Mouse (Mus musculus) heart, postnatal 14 days (tissue): ENCODE measurements around the gene Evl. TPM values are rescaled to one million over a fixed set of nuclear protein-coding genes. Genes with fewer than 3 reads are reported as not detected.

Experiments
- DNase-seq, 2 experiments: peaks; one replicate each; pipeline ENCODE4 v3.0.0; 2021 to 2022
- intact Hi-C: fragments of 180-260 bp; cut with DNase I; formaldehyde crosslinking; loops from one replicate; pipeline ENCODE4 v1.15.1; 2025
- total RNA-seq, 2 experiments: library from RNA; stranded (reverse); gene quantifications; 2 replicates each; pipeline ENCODE4 v1.2.3; 2021

The Evl gene
- total RNA-seq, 2 experiments from 2014 or later: 76.2 to 76.8 TPM

DNA sequence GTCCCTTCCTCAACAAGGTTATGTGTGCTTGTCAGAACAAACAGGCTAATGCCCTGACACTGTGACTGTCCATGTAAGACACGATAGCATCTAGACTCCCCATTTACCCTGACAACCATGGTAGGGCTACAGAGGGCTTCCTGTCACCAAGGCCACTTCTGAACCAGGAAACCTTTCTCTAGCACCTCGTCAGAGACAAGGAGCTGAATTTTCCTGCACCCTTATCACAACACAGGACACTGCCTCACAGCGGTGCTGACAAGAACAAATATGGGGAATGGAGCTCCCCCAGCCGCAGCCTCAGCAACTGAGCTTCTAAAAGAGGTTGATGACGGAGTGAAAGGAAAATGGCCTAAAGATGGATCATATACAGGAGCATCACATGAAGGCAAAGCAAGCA lies 82.9 kb downstream of the Evl start:
- no peak for DNase-seq
- intact Hi-C loops: no loop called here

GRCm38 (mm10) chr12:108639126-108639525 lies 84.6 kb downstream of the Evl start:
- DNase-seq: no peak
- intact Hi-C loops: no loop called here

DNA sequence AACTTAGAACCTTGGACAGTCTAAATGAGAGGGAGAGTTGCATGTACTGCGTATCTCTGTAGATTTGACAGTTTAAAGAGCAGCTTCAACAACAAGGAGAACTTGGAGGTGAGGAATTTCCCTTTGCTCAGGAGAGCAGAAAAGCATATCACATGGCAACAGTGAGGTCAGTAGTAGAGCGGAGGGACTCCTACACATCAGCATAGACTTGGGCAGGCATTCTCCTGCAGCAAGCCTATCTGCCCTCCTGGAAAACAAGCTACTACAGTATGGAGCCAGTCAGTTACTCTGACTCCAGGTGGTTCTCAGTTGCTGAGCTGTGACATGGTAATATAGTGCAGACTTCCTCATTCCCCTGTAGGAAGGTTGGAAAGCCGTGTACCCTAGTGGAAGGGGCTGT lies 87.5 kb downstream of the Evl start:
- no peak for DNase-seq
- intact Hi-C loops: no loop called here

DNA sequence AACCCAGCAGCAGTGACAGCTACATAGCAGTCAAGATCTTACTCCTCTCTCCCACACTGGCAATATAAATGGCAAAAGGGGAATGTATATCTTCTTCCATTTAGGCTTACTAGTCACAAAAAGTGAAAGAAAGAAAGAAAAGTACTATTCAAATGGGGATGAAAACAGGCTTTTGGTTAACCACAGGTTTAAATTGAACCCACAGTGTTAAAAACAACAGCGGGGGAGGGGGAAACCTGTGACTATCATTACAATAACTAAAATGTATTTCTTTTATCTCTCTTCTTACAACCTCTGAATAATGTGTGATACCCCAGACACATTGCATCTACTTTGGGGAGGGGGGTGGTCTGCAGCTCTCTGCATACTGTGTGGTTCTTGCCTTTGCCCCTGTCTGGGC lies 91.7 kb downstream of the Evl start:
- DNase-seq: no peak
- intact Hi-C loops: no loop called here

GRCm38 (mm10) chr12:108647784-108648183 lies 93.3 kb downstream of the Evl start:
- DNase-seq: no peak
- intact Hi-C loops: no loop called here

GRCm38 (mm10) chr12:108651053-108651660 lies 96.6 kb downstream of the Evl start:
- peak; percentile 62 to 74 for DNase-seq
- intact Hi-C loops: no loop called here

DNA sequence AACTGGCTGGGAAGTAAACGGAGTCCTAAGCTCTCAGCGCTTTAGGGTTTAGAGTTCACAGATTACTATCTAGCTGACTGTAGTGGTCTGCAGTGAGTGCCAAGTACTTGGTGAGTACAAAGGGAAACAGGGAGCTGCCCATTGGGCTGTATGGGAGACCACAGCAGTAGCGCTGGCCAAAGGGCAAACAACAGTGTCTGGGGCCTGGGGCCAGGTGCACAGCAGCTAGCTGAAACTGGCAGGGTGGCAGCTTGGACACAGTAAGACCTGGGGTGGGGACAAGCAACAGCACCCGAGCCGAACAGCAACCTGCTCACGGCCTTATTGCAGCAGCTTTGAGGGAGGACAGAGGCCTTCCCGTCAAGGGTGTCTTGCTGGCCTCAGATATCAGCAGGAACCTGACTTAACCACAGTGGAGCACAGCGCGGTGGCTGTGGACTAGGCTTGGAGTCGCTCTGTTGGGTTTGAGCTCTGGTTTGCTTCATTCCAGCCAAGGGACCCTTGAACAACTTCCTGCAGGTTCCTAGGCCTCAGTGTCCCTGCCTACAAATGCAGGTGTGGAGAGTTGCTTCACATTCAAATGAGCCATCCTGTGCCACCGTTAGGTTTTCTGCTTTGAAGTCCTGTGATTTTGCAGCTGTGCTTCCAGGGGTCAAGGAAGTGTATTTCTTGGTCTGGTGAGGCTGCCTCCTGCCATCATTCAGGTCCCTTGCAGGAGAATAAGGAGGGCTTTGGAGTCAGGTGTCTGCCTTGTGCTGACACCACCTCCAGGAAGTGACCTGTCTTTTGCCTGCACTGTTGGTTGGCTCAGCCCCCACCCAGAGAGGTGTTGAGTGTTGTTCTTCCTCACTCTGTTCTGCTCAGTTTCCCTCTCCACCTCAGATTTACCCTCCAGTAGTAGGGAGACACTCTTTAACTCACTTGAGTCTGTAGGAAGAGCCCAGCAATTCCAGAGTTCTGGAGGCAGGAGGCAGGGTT lies 99.1 kb downstream of the Evl start:
- intact Hi-C loops: no loop called here
- no peak for DNase-seq

- DNase-seq: peak; percentile 62 to 70
- intact Hi-C loops: loop anchor here (5.0 kb wide), 2 partner anchors 45 to 95 kb away; no protein-coding TSS in a partner anchor
These were observed 102.8 kb downstream of the Evl start for GRCm38 (mm10) chr12:108657350-108657749.

GRCm38 (mm10) chr12:108668606-108669235 lies 114.2 kb downstream of the Evl start:
- intact Hi-C loops: no loop called here
- no peak for DNase-seq

DNA sequence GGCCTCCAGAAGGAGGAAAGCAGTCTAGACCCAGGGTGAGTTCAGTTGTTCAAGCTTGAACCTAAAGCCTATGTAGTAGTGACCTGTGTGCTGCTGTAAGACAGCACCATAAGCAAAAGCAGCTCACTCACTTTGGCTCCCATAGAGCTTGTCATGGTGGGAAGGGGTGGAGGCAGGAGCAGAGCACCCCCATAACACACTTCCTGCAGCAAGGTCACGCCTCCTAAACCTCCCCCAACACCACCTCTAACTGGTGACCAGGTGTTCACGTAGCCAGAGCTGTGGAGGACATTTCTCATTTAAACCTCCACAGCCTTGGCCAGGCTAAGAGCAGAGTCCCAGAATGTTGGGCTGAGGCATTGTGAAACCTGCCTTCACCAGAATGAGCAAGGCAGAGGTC lies 117.0 kb downstream of the Evl start:
- DNase-seq: no peak
- intact Hi-C loops: no loop called here

DNA sequence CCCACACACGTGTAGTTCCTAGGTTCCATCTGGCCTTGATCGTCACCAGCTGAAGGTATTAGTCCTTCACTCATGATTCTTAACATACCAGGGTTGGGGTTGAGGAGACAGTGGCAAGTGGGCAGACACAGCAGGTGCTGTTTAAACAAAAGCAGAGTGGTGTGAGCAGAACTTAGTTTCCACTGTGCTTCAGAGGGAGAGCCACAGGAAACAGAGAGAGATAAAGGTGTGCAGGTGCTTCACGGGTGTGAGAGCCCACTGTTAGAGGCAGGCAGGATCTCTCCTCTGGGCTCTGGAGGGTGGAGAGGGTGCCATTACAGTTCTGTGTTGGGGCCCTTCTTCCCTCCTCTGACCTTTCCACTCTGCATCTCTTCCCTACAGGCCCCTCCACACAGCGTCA lies 118.4 kb downstream of the Evl start:
- no peak for DNase-seq
- intact Hi-C loops: no loop called here

DNA sequence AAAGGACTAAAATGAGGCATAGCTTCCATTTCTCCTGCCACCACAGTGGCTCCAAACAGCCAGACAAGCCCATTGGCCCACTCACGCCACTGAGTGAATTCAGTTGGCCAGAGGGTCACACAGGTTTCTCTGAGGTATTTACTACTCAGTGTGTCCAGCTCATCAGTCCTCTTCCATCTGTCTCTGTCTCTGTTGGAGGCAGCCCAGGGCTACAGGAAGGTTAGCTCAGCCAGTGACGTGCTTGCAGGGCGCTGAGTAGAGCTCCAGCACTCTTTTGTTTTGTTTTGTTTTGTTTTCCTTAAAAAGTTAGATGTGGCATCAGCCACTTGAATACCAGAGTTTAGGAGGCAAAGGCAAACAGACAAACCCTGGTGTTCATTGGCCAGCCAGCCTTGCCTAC lies 119.0 kb downstream of the Evl start:
- no peak for DNase-seq

GRCm38 (mm10) chr12:108674502-108674901 lies 120.0 kb downstream of the Evl start:
- intact Hi-C loops: no loop called here
- peak; percentile 62 to 72 for DNase-seq

More for the DNA sequence above, 119.0 kb downstream of the Evl start:
- intact Hi-C loops: no loop called here

DNA sequence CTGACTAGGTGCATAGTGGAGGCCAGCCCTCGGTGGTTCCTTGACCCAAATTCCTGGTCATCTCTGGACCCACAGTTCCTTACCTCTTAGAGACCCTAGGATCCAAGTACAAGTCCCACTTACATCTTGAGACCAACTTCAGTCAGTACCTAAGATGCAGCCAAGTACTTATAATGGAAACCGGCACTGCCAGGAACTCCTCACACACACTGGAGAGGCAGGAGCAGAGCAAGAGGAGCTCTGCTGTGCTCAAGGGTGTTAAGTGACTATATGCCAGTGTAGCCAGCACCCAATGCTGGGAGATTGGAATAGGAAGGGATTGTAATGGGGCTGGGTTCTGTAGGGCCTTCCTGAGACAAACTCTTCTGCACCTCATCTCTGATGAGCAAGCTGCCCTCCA lies 120.4 kb downstream of the Evl start:
- no peak for DNase-seq
- intact Hi-C loops: loop anchor here (5.0 kb wide), 1 partner anchor 118 kb away; no protein-coding TSS in a partner anchor

- DNase-seq: no peak
- intact Hi-C loops: loop anchor here (5.0 kb wide), 1 partner anchor 119 kb away; no protein-coding TSS in a partner anchor
These were observed 121.3 kb downstream of the Evl start for GRCm38 (mm10) chr12:108675614-108676401.

- DNase-seq: no peak
- intact Hi-C loops: loop anchor here (5.0 kb wide), 1 partner anchor 120 kb away; no protein-coding TSS in a partner anchor
These were observed 122.6 kb downstream of the Evl start for GRCm38 (mm10) chr12:108677116-108677515.

GRCm38 (mm10) chr12:108678366-108678765 lies 123.8 kb downstream of the Evl start:
- intact Hi-C loops: loop anchor here (5.0 kb wide), 1 partner anchor 121 kb away; no protein-coding TSS in a partner anchor
- DNase-seq: no peak

DNA sequence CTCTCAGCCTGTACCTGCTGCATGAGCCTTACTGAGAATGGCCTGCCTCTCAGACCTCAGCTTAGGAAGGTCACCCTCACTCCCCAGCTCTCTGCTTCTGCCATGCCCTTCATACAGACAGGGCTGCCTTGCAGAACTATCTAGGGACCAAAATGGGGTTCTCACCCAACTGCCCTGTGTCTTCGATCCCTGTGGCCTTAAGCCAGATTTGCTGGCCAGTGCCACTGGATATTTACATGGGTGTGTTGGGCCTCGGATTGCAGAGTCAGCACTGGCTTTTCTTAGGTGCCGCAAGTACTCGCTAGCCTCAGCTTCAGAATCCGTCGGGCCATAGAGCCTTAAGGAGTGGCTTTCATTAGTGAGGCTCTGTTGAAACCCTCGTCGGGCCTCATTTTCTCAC lies 126.3 kb downstream of the Evl start:
- DNase-seq: no peak
- intact Hi-C loops: no loop called here

- no peak for DNase-seq
- intact Hi-C loops: no loop called here
These were observed 127.9 kb downstream of the Evl start for GRCm38 (mm10) chr12:108682240-108683023.
